Mouse (Mus musculus) ovary, adult 18-20 months (tissue): ENCODE data around the gene Fryl.
"Not testable (repeated sequence)": the region's sequence is repeated elsewhere in the genome, so short reads cannot be mapped to it uniquely, and the experiment has no call there.

Experiments
- DNase-seq: peaks from one replicate; pipeline ENCODE4 v3.0.0; 2022; ENCODE audit warnings: low spot score, mixed read lengths

Gene Fryl

GRCm38 (mm10) chr5:73102342-73102989 lies 154.0 kb downstream of the Fryl start:
- no peak for DNase-seq

GRCm38 (mm10) chr5:73092236-73092635 lies 164.2 kb downstream of the Fryl start:
- DNase-seq, result no peak

- DNase-seq, result no peak
Observed at GRCm38 (mm10) chr5:73089158-73089557, 167.3 kb downstream of the Fryl start.

GRCm38 (mm10) chr5:73081496-73081895 lies 174.9 kb downstream of the Fryl start:
- no peak for DNase-seq

GRCm38 (mm10) chr5:73079801-73080200 lies 176.6 kb downstream of the Fryl start:
- no peak for DNase-seq

GRCm38 (mm10) chr5:73071319-73071718 lies 185.1 kb downstream of the Fryl start:
- DNase-seq, result peak; percentile 46

- no peak for DNase-seq
Observed at GRCm38 (mm10) chr5:73066946-73067345, 189.5 kb downstream of the Fryl start.

- DNase-seq, result no peak
Observed at GRCm38 (mm10) chr5:73063768-73064669, 192.4 kb downstream of the Fryl start.

- no peak for DNase-seq
Observed at GRCm38 (mm10) chr5:73061506-73062155, 194.8 kb downstream of the Fryl start.

- no peak for DNase-seq
Observed at GRCm38 (mm10) chr5:73056937-73057336, 199.5 kb downstream of the Fryl start.

- DNase-seq, result no peak
Observed at GRCm38 (mm10) chr5:73056457-73056856, 200.0 kb downstream of the Fryl start.

- no peak for DNase-seq
Observed at GRCm38 (mm10) chr5:73053933-73054332, 202.5 kb downstream of the Fryl start.

GRCm38 (mm10) chr5:73047651-73048245 lies 208.7 kb downstream of the Fryl start:
- no peak for DNase-seq

GRCm38 (mm10) chr5:73044055-73044454 lies 212.4 kb downstream of the Fryl start:
- DNase-seq, result no peak

- no peak for DNase-seq
Observed at GRCm38 (mm10) chr5:73032481-73032880, 223.9 kb downstream of the Fryl start.

GRCm38 (mm10) chr5:73028646-73029045 lies 227.8 kb downstream of the Fryl start:
- DNase-seq, result no peak

GRCm38 (mm10) chr5:73023801-73024200 lies 232.6 kb downstream of the Fryl start:
- DNase-seq, result no peak

- no peak for DNase-seq
Observed at GRCm38 (mm10) chr5:73014745-73015144, 241.7 kb downstream of the Fryl start.

- not testable (repeated sequence) for DNase-seq
Observed at GRCm38 (mm10) chr5:73013611-73014287, 242.7 kb downstream of the Fryl start.

- DNase-seq, result not testable (repeated sequence)
Observed at GRCm38 (mm10) chr5:73012884-73013610, 243.4 kb downstream of the Fryl start.

- DNase-seq, result not testable (repeated sequence)
Observed at GRCm38 (mm10) chr5:73011806-73012205, 244.6 kb downstream of the Fryl start.
